In genomic region chr12:75537019-75537672, GRCm38 (mm10) we compare ENCODE assay signal across 15 mouse cellular contexts. TPM values are rescaled to one million over a fixed set of nuclear protein-coding genes. Genes with fewer than 3 reads are reported as not detected.
A peak's percentile ranks its signal among the peaks of the same experiment; 100 is the strongest.
DNase-seq lines count a peak whose midpoint lies in the region; ATAC-seq and TF ChIP-seq lines count a peak whose summit lies in the region.
"Had no signal": no experiment of that assay in that cellular context is flagged by ENCODE, and none has a peak within 500 bp of the region (broad histone marks: within the 10 kb centered on the region; RNA-seq: fewer than 3 reads in every experiment).

No protein-coding gene starts in this region.

- TF ChIP-seq POLR2A in lung, adult 2 months (IDR thresholded peaks at IDR 0.05; ENCODE audit: borderline replicate concordance, extremely low read depth, low read depth, low read length): no peak
- TF ChIP-seq POLR2A in liver, adult 2 months (IDR thresholded peaks at IDR 0.05; ENCODE audit: extremely low read depth, insufficient read depth, low read length): no peak

- H3K4me2 ChIP-seq in heart, embryonic 11.5 days: no peak overlapping the region; the same call in 1 of the 2 replicates
- H3K4me2 ChIP-seq in stomach, embryonic 16.5 days (ENCODE audit: low read depth, low read length): no peak overlapping the region
- H3K4me2 ChIP-seq: hindbrain, embryonic 13.5 days had no signal

- peak overlapping the region; percentile 29; the same call in 1 of the 2 replicates for H3K27ac ChIP-seq in heart, embryonic 11.5 days (ENCODE audit: low read depth, low read length)
- peak overlapping the region; percentile 93 for H3K27ac ChIP-seq in liver, adult 2 months (replicated peaks; ENCODE audit: insufficient read depth, low read depth, low read length)
- peak overlapping the region; percentile 56 for H3K27ac ChIP-seq in stomach, embryonic 16.5 days (ENCODE audit: low read length)
- H3K27ac ChIP-seq: hindbrain, embryonic 13.5 days had no signal

- no peak for TF ChIP-seq CTCF in lung, adult 2 months (IDR thresholded peaks at IDR 0.05; ENCODE audit: insufficient read depth, low read length)
- no peak for TF ChIP-seq CTCF in liver, adult 2 months (IDR thresholded peaks at IDR 0.05; ENCODE audit: low read depth, low read length)

- DNase-seq in heart, adult 9 months (ENCODE audit: low spot score in 2 of 2): no peak
- peak; percentile 28 for DNase-seq in lung, postnatal 10 days
- no peak for DNase-seq in lung, adult 2 months
- peak; percentile 53 for DNase-seq in liver, adult 2 months (ENCODE audit: extremely low read depth, low read depth, low spot score)
- no peak for DNase-seq in thymus, postnatal 14 days
- DNase-seq in testis, postnatal 10 days (ENCODE audit: low spot score): no peak
- DNase-seq: adrenal gland, postnatal 25 days; cerebellum, postnatal 14 days; gastrocnemius, postnatal 36 days; kidney, adult 18-20 months; kidney, postnatal 4 days; right cerebral cortex, postnatal 14 days had no signal

- no peak overlapping the region for H3K4me3 ChIP-seq in heart, embryonic 11.5 days (ENCODE audit: low read depth, low read length)
- H3K4me3 ChIP-seq in lung, adult 2 months (replicated peaks; ENCODE audit: extremely low read depth, low read depth, low read length): no peak overlapping the region
- no peak overlapping the region for H3K4me3 ChIP-seq in liver, adult 2 months (ENCODE audit: insufficient read depth, low read depth, low read length)
- H3K4me3 ChIP-seq in stomach, embryonic 16.5 days (replicated peaks; ENCODE audit: low read length): no peak overlapping the region
- H3K4me3 ChIP-seq: hindbrain, embryonic 13.5 days had no signal

- no peak overlapping the region for H3K9ac ChIP-seq in heart, embryonic 11.5 days (ENCODE audit: low read depth, low read length)
- no peak overlapping the region; the same call in 1 of the 2 replicates for H3K9ac ChIP-seq in liver, adult 2 months (ENCODE audit: low read depth, low read length)
- H3K9ac ChIP-seq in stomach, embryonic 16.5 days (ENCODE audit: low read length): no peak overlapping the region
- H3K9ac ChIP-seq: hindbrain, embryonic 13.5 days had no signal

- no peaks in the 10 kb centered on the region for H3K27me3 ChIP-seq in heart, embryonic 11.5 days (ENCODE audit: control insufficient read depth, insufficient read depth, low read length)
- no peaks in the 10 kb centered on the region for H3K27me3 ChIP-seq in liver, adult 2 months (ENCODE audit: control insufficient read depth, insufficient read depth, low read length)
- H3K27me3 ChIP-seq in stomach, embryonic 16.5 days (ENCODE audit: control insufficient read depth, insufficient read depth, low read length): no peaks in the 10 kb centered on the region
- H3K27me3 ChIP-seq: hindbrain, embryonic 13.5 days had no signal

- no peak for ATAC-seq in heart, embryonic 11.5 days (replicated peaks; ENCODE audit: insufficient number of reproducible peaks, low FRiP score, low TSS enrichment)
- no peak; the same call in 1 of the 2 replicates for ATAC-seq in stomach, embryonic 16.5 days (ENCODE audit: insufficient read depth, low FRiP score)

- H3K4me1 ChIP-seq in heart, embryonic 11.5 days (ENCODE audit: control insufficient read depth, insufficient read depth, low read length): peaks cover 30% of the 10 kb centered on the region
- H3K4me1 ChIP-seq in lung, adult 2 months (ENCODE audit: control insufficient read depth, insufficient read depth, low read length): peaks cover 17% of the 10 kb centered on the region
- H3K4me1 ChIP-seq in liver, adult 2 months (ENCODE audit: control insufficient read depth, insufficient read depth, low read length): peaks cover 35% of the 10 kb centered on the region
- H3K4me1 ChIP-seq in stomach, embryonic 16.5 days (ENCODE audit: control insufficient read depth, insufficient read depth, low read length): peaks cover 17% of the 10 kb centered on the region

- H3K9me3 ChIP-seq in heart, embryonic 11.5 days (replicated peaks; ENCODE audit: control insufficient read depth, low read length): no peaks in the 10 kb centered on the region
- no peaks in the 10 kb centered on the region for H3K9me3 ChIP-seq in stomach, embryonic 16.5 days (replicated peaks; ENCODE audit: control insufficient read depth, low read length)
- H3K9me3 ChIP-seq: hindbrain, embryonic 13.5 days had no signal

- 41% methylated on average over 7 of the region's 7 CpGs for whole genome bisulfite sequencing in heart, embryonic 11.5 days (ENCODE audit: insufficient replicate concordance)
- 40% methylated on average over 7 of the region's 7 CpGs for WGBS in lung, adult 2 months
- 46% methylated on average over 7 of the region's 7 CpGs for WGBS in liver, adult 2 months
- 25% methylated on average over 7 of the region's 7 CpGs for WGBS in stomach, embryonic 16.5 days

- peaks cover 40% of the 10 kb centered on the region for H3K79me2 ChIP-seq in liver, adult 2 months (ENCODE audit: control insufficient read depth, insufficient read depth, low read length)

- no peaks in the 10 kb centered on the region for H3K36me3 ChIP-seq in heart, embryonic 11.5 days (ENCODE audit: control insufficient read depth, insufficient read depth, low read length)
- H3K36me3 ChIP-seq in liver, adult 2 months (ENCODE audit: control insufficient read depth, insufficient read depth, low read length): no peaks in the 10 kb centered on the region
- H3K36me3 ChIP-seq in stomach, embryonic 16.5 days (ENCODE audit: control insufficient read depth, insufficient read depth, low read length): no peaks in the 10 kb centered on the region
- H3K36me3 ChIP-seq: hindbrain, embryonic 13.5 days had no signal

RNA-seq across cellular contexts. Expression of gene Ppp2r5e, which starts 58.9 kb away (rescaled TPM):
- 11.9 and 12.6 TPM in 2 replicates for polyA plus RNA-seq in heart, embryonic 11.5 days (2014; fragmentation: Nextera tagmentation; extraction: Ambion mirVana)
- polyA plus RNA-seq in lung, adult 2 months (2012; rRNA removed): 13.8 and 23.3 TPM in 2 replicates
- 19.2 and 21.3 TPM in 2 replicates for total RNA-seq in liver, adult 2 months (2014; rRNA removed)
- polyA plus RNA-seq in liver, adult 2 months (2012; rRNA removed): 8.2 and 11.4 TPM in 2 replicates
- polyA plus RNA-seq in stomach, embryonic 16.5 days (2015; fragmentation: Nextera tagmentation; extraction: Ambion mirVana): 7.3 and 7.8 TPM in 2 replicates

Comparison
In these comparisons a context has a peak if more than half of its experiments do, and no peak if none do; other contexts are left out.
1. DNase-seq: peak in lung, postnatal 10 days (single experiment) and liver, adult 2 months (single experiment); none in heart, adult 9 months (0 of 2), lung, adult 2 months (single experiment), thymus, postnatal 14 days (single experiment) and testis, postnatal 10 days (single experiment).
2. H3K27ac ChIP-seq: peak in every context shown above with its lines; median percentile 93 in liver, adult 2 months; 56 in stomach, embryonic 16.5 days; 29 in heart, embryonic 11.5 days.